Mouse (Mus musculus) small intestine, adult 2 months (tissue): ENCODE measurements around the gene Fh1.

Source experiments
- CTCF ChIP-seq: fragments of 200-500 bp; IDR thresholded peaks from 2 replicates; pipeline ENCODE4 v1.5.1; 2012; ENCODE audit warnings: low read depth, mild to moderate bottlenecking, control low read depth, inconsistent platforms, low read length, moderate library complexity, mixed read lengths; ENCODE audit not compliant: insufficient replicate concordance, insufficient read length; ENCODE audit errors: extremely low read depth
- POLR2A ChIP-seq: fragments of 200-500 bp; IDR thresholded peaks from 2 replicates; pipeline ENCODE4 v1.6.1; 2012; ENCODE audit warnings: low read depth, mild to moderate bottlenecking, control low read depth, inconsistent platforms, low read length, moderate library complexity

DNA sequence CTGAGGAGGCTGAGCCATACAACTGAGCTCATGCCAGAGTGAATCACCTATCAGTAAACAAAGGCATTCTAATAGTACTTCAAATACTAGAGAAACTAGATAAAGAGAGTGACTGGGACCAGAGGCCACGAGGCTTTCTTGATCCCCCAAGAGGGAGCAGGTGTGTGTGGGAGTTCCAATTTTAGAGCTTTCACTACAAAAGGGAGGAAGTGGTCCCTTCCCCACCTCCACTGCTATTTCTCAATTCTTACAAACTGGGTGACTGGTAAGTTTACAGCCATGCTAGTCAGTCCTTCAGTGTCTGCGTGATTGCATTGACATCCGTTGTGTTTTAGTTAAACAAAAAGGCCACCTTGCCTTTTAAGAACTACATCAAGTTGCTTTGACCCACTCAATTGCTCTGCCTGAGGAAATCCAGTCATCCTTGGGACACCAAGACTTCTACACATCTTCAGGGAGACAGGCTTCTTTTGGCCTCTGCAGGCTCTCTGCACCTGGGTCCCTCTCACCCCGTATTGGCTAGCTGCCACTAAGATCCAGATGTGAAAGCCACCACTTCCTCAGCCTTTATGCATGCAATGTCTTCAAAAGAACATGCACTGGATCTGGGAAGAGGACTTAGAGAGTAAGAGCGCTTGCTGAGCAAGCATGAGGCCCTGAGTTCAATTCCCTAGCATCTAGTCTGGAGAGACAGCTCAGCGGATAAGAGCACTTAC lies 15.2 kb upstream of the Fh1 start:
- no peak for TF ChIP-seq CTCF
- TF ChIP-seq POLR2A = no peak
